Mouse (Mus musculus) cerebellum, adult (tissue): ENCODE results near the gene Luc7l3.

Source experiments
- ATAC-seq: cut with Nextera tagmentation; 2 replicates; pipeline ENCODE4 v1.9.2; 2017; ENCODE audit warnings: mild to moderate bottlenecking, moderate library complexity, mixed read lengths; ENCODE audit not compliant: insufficient number of reproducible peaks, low FRiP score, low TSS enrichment

The Luc7l3 gene

DNA sequence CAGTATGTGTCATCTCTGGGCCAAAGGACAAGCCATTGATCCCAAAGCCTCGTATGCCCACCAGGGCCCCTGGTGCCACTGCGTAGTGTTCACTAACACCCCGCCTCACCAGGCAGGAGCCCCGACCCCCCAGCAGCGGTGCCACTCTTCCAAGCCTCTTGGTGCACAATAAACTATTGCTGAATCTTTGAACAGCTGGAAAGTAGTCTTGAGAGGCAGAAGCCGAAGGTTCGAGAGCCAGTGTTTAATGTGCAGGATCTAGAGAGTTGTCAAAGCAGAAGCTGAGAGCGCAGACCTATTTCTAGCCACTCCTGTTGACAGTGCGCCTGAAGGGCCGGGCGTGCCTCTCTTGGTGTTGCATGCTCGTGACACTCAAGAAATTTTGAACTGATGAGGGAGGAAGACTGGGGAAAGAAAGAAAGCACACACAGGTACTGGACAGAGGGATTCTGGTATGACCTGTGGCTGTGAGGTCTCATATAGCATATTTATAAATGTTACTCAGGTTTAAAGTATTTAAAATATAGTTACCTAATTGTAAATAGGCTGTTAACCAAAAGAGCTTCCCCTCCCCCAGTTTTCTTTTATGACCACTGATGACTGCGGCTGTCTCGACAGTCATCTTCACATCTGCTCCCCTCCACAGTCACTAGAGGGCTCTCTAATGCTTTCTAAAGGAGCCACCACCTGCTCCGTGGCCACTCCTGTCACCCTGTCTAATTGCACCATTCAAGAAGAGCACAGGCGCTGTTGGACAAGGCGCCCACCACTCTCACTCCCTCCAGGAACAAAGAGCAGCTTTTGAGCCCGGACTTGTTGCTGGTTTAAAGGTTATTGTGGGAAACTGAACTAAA, 18.2 kb upstream of the Luc7l3 start:
- ATAC-seq: peak; percentile 76; the same call in 1 of the 2 replicates

DNA sequence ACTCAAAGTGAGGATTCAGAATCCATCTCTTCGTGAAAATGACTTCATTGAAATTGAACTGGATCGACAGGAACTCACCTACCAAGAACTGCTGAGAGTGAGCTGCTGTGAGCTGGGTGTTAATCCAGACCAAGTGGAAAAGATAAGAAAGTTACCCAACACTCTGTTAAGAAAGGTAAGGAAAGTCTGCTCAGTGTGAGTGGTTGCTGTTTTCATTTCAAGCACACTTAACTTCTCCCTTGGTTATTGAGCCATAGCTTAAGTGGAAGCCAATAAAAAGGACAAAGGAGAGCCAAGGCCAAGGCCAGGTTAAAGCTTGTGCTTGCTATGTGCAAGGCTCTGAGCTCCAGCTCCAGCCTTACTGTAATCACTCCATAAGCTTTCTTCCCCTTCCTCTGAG, 16.6 kb upstream of the Luc7l3 start:
- no peak for ATAC-seq

DNA sequence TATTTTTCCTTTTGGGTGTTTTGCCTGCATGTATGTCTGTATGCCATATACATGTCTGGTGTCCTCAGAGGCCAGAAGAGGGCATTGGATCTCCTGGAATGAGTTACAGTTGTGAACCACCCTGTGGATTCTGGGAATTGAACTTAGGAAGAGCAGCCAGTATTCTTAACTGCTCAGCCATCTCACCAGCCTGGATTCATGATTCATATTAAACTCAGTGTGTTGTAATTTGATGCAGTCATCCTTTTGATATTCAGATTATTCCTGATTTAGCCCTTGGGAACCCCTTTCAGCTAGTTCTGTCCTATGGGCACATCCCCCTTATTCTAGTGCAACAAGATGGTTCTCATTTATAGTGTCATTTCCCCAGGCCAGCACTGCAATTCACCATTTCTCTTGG, 14.8 kb upstream of the Luc7l3 start:
- no peak for ATAC-seq

DNA sequence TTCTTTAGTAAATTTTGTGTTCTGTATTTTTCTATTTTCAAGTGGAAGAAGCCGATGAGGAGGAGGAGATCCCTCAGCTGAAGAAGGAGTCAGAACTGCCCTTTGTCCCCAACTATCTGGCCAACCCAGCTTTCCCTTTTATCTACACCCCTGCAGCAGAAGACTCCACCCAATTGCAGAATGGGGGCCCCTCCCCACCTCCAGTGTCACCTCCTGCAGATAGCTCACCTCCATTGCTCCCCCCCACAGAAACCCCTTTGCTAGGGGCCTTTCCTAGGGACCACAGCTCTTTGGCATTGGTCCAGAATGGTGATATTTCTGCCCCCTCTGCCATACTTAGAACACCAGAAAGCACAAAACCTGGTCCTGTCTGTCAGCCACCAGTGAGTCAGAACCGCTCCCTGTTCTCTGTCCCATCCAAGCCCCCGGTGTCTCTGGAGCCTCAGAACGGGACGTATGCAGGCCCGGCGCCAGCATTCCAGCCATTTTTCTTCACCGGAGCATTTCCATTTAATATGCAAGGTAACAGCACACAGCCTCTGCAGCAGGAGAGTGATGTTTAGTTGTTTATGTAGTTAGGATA, 12.7 kb upstream of the Luc7l3 start:
- ATAC-seq: no peak

DNA sequence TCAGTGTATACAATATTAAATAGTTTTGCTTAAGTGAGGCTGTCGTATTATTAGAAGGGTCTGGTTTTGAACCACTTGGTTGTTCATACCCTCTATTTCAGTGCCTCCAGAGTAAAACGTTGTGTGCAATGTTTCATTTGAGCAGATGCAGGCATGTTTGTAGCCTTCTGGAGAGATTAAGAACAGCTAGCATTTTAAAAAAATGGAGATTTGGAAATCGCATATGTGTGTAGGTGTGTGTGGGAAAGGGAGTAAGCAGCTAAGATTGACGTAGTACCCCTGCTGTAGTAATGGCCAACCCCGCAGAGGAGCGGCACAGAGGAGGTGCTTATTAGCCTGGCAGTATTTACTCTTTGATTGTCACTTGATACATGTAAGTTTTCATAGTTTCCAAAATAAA, 10.9 kb upstream of the Luc7l3 start:
- ATAC-seq: no peak

DNA sequence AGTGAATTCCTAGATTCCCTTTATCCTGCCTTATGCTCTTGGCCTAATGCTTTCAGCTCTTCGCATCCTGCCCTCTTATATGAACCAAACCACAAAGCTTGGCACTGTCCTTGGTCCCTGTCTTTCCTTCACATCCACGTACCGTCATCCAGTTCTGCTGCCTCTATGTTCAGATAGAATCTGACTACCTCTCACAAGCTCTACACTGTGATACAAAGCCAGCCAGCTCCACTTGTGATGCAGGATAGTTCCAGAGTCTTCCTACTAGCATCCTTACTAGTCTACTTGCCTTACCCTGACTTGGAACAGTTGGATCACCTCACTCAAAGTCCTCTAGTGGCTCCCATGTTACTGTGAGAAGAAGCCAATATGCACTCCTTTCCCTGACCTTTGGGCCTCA, 8.4 kb upstream of the Luc7l3 start:
- ATAC-seq: no peak

DNA sequence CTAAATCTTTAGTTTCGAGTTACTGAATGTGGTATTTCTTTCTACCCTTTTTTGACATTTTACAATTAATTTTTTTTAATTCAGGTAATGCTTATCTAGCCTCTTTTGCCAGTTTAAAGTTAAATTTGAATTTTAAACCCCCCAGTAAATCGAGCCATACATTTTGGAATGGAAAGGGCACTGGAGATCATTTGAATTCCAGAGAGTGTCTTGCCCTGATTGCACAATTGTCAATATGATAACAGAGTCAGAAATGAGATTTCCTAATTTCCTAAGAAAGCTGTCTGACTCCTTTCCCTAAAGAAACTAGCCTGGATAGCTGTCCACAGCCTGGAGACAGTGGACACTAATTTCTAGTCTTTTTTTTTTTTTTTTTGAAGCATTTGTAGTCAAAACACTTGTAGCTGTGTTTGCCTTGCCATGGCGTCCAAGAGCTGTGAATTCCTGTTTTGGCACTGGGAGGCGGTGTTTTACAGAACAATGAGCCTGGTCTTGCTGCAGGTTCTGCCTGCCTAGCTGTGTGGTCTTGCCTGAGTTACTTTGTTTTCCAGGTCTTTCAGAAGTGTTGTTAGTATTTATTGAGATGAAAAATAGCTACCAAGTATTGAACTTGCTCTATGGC, 7.6 kb upstream of the Luc7l3 start:
- ATAC-seq: no peak

DNA sequence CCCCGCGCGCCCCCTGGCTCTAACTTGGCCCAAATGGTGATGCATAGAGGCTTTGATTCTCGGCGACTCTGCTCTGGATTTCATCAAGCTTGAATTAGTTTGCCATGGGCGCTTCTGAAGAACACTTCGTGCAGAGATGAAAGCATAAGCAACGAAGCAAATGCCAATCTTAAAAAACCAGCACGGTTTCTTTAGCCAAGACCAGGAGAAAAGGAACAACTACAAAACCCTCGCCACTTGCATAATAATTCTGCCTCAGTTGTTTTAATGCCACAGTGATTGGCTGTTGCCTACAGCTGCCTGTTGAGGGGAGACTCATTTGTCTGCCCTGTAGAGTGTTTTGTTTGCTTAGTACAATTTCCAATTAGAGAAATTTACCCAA, 6.8 kb upstream of the Luc7l3 start:
- no peak for ATAC-seq

DNA sequence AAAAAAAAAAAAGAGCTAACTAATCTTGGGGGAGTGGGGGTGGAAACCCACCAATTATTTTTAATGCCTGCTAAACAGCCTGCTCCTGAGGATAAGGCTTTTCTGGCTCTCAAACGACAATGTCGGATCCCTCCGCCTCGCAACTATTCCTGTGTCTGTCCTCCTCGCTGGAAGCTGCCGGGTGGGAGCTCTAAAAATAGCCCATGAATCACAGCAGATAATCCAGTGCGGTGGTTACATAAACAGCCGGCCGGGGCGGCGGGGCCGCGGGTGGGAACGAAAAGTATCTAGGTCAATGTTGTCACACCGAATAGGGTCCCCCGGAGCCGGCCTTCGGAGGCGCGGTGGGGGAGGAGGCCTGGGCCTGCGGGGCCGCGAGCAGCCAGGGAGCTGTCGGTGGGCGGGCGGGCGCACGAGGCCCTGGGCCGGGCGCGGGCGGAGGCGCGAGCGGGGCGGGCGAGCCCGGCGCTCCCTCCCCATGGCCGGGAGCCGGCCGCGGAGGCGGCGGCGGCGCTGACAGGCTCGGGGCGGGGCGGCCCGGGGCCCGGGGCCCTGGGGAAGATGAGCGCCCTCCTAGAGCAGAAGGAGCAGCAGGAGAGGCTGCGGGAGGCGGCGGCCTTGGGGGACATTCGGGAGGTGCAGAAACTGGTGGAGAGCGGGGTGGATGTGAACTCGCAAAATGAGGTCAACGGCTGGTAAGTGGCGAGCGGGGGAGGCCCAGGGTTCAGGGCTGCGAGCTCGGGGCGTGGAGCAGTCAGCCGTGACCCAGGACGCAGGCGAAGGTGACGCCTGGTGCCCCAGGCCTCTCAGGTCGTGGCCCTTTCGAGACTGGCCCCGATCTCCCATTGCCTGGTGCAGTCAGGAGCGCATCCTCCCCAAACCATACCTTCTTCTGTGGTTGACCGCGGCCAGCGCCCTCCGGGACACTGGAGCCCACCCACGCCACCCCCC, 6.2 kb upstream of the Luc7l3 start, which contains the start of gene Ankrd40:
Gene Ankrd40 (plus strand): TSS at position 309 of the 951 bp plus-strand sequence.
- ATAC-seq: peak; percentile 89

DNA sequence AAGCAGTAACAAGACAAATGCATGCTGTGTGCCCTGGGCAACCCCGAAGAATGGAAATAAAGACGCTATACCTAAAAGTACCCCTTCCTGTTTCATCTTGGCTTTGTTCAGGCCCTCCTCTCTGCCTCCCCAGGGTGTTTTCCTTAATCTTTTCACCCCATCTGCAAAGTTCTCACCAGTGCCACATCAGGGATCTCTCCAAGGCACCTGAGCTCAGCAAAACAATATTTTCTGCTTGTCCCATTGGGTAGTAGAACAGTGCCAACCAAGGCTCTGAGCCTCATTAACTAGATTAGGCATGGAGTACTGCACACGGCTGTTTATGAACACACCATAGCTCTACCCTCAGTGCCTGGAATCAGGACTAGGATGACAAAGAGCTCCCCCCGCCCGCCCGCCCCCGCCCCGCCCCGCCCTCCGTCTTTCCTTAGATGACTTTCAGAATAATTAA, 5.2 kb upstream of the Luc7l3 start:
- ATAC-seq: peak; percentile 72

DNA sequence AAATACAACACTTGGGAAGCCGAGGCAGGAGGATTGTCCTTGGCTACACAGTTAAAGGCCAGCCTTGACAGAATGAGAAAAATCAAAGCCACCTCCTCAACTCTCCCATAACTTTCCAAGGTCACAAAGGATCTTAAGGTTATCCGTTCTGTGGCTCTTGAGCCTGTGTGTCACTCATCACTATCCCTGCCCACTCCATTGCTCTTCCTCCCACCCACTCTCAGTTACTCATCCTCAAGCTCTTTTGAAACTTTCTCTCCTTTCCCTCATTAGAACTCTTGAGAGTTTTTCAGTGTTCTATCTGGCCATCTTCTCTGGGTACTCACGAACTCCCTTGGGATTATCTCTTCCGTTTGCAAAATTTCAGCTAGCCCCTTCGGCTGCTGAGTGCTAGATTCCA, 2.8 kb upstream of the Luc7l3 start:
- no peak for ATAC-seq

DNA sequence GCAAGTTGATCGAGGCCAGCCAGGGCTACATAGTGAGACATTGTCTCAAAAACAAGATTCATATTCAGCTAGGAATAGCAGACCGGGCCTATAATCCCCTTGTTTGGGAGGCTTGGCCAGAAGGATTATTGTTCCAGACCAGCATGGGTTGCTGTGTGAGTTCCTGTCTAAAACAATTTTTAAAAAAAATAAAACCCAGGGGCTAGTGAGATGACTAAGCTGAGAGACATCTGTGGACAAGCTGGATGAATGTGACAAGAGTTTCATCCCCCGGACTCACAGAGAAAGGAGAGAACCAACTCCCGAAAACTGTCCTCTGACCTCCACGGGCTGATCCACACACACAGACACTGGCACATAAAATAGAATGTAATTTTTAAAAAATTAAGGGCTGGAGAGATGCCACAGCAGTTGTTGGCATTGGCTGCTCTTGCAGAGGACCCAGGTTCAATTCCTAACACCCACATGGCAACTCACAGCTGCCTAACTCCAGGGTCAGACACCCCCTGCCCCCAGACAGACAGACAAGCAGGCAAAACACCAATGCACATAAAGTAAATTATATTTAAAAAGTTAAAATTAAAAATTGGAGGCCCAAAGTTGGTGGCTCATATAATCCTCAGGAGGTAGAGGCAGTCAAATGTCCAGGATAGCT, 1.6 kb upstream of the Luc7l3 start:
- ATAC-seq: no peak

DNA sequence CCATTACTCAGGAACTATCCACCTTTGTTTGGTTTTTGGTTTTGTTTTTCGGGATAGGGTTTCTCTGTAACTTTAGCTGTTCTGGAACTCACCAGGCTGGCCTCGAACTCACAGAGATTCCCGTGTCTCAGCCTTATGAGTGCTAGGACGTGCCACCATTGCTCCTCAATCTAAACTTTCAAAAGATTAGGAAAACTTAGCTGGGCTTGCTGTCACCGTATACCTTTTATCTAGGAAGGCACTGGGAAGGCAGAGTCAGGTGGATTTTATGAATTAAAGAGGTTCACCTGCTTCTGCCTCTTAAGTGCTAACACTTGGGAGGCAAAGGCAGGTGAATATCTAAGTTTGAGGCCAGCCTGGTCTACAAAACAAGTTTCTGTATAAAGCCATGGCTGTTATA, 848 bp upstream of the Luc7l3 start:
- ATAC-seq: no peak

DNA sequence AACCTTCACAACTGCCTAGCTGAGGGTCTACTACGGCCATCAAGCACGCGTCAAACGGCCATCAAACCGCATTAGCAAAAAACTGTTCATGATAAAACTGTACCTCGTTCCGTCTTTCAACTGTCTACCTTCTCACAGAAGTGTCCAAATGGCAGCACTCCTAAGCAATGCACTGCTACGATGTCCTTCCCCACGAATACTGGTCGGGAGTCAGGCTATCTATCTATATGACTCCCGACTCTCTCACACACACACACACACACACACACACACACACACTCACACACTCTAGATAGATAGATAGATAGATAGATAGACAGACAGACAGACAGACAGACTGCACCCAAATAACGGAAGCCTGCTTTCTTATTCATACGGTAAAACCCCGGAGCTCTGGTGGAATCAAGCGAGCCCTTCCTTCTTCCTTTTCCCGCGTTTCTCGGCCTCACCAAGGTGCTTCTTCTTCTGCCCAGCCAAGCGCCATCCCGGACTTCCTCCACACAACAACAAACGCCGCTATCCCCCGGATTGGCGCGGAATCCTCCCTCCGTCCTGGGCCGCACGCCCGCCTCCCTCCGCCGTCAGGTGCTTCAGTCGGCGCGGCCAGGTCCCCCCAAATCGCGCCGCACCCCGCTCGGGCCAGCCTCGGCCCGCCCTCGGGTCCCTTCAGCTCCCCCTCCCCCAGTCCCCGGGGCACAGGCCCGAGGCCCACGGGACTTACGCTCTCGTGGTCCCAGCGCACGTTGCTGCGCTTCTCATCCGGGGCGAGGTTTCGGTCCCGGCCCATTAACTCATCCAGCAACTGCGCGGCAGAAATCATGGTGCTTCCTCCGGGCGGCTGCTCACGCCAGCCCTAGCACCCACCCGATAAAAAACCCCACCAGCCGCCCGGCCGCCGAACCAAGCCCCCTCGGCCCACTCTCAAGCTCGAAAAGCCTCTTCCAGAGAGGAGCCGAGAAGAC, 538 bp downstream of the Luc7l3 start:
- ATAC-seq: peak; percentile 71; the same call in 1 of the 2 replicates

DNA sequence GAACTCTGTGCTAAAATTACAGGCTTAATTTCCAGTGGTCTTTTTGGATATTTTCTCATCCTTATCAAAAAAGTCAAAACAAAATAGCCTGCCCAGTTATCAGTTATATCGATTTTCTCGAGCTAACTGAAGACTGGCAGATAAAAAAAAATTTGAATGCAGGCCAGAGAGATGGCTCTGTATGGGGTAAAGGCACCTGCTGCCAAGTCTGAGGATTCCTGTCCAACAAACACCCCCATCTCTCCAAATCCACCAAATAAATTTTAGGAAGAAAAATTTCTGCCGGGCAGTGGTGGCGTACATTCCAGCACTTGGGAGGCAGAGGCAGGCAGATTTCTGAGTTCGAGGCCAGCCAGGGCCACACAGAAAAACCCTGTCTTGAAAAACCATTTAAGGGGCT, 3.7 kb downstream of the Luc7l3 start:
- no peak for ATAC-seq

DNA sequence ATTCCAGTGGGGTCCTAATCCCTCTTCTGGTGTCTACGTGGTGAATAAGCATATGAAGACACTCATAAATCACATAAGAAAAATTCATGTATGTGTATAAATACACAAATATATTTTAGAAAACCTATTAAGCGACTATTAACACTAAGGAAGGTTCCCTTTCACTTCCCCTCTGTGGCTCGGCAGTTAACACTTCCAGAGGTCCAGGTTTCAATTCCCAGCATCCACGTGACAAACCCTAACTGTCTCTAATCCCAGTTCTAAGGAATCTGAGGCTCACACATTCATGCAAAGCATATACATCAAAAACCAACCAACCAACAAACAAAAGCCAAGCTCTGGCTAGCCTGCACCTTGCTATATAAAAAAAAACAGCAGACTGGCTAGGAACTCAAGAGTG, 4.3 kb downstream of the Luc7l3 start:
- ATAC-seq: no peak

DNA sequence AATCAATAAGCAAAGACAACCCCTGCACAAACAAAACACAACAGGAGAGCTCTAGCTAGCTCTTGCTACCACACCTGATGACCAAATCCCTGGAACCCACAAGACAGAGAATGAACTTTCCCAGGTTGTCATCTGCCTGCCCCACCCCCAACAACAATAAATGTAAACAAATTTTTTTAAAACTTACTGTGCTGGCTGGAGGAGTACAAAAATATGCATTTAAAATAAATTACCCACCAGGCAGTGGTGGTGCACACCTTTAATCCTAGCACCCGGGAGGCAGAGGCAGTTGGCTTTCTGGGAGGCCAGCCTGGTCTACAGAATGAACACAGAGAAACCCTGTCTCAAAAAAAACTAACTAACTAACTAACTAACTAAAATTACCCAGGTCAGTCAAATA, 4.8 kb downstream of the Luc7l3 start:
- no peak for ATAC-seq

DNA sequence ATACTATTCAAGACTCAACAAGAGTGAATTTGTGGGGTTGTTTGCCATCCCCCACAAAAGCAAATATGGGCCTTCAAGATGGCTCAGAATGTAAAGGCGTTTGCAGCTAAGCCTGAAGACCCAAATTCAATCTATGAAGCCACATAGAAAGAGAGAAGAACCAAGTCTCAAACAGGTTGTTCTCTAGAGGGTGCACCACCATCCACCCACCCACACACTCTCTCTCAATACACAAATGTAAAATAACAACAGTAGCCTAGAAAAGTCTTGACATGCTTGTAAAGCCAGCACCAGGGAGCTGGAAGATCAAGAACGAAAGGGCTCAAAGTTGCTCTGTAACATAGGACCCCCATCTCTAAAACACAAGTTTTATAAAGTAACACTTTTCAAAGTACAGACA, 5.3 kb downstream of the Luc7l3 start:
- ATAC-seq: no peak

DNA sequence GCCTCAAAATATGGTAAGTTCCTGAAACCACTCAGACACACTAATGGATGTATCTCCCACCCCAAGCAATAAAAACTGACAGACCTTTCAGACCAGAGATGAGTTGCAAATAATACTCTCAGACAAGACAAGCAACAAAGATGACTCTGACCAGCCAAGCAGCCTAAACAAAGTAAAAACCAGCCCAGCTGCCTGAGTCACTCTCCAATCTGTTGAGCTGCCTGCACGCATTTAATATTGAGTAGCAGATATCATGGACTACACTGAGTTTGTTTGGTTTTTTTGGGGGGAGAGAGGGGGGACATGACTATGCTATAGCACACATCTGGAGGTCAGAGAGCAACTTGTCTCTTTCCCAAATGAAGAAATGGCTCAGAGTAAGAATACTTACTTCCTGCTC, 6.5 kb downstream of the Luc7l3 start:
- no peak for ATAC-seq
